Mouse (Mus musculus) heart, adult 2 months (tissue): ENCODE data around the gene Cenpv.

Experiments
- CTCF ChIP-seq: fragments of 200-600 bp; IDR thresholded peaks from 2 replicates; pipeline ENCODE4 v1.8.1; 2022; ENCODE audit warnings: antibody characterized with exemption, mild to moderate bottlenecking, moderate library complexity
- EP300 ChIP-seq: fragments of 200-500 bp; IDR thresholded peaks from 2 replicates; pipeline ENCODE4 v1.6.1; 2011; ENCODE audit warnings: low read depth, low read length, control low read depth; ENCODE audit not compliant: insufficient read depth
- POLR2A ChIP-seq: fragments of 200-500 bp; IDR thresholded peaks from 2 replicates; pipeline ENCODE4 v1.6.1; 2011; ENCODE audit warnings: mild to moderate bottlenecking, low read depth, low read length, control low read depth; ENCODE audit not compliant: insufficient read depth

- no peak for TF ChIP-seq CTCF
- no peak for TF ChIP-seq POLR2A
- TF ChIP-seq EP300, result no peak
Observed at GRCm38 (mm10) chr11:62553633-62554032, 14.6 kb upstream of the Cenpv start.
